Comparison of ENCODE assay signal across 1 mouse cellular context in the genomic region with DNA sequence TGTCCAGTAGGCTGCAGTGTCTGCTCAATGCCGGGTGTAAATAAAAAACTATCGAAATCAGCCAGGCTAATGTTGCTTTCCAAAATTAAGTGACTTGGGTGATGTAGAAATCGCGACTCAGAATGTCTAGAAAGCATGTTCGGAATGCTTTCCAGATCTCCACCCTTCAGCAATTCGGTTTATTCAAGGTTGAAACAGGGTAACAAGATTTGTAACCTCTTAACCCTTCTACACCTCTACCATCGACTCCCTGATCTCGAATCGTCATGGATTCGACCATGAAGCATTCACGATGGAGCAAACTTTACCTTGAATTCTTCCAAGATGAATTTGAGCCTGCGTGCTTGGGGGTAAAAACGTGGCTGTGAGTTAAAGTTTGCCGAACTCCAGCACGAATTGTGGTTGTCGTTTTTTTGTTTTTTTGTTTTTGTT.
TF ChIP-seq lines count a peak whose summit lies in the region.

No protein-coding gene starts in this region.

TF ChIP-seq in MEL, 35 proteins besides CTCF, POLR2A, EP300 and RAD21:
- TF ChIP-seq MYC (IDR thresholded peaks at IDR 0.05; ENCODE audit: low read depth, low read length) (peak; percentile 61), CHD1 (IDR thresholded peaks at IDR 0.05; ENCODE audit: low read depth, low read length) (peak; percentile 49; the same call in 1 of the 2 replicates), MXI1 (IDR thresholded peaks at IDR 0.05; ENCODE audit: low read depth, low read length) (no peak), MAX (IDR thresholded peaks at IDR 0.05; ENCODE audit: low read length) (peak; percentile 44; the same call in 1 of the 2 replicates)
